Mouse (Mus musculus): Measurements from ENCODE around the gene Clcn6. TPM values are rescaled to one million over a fixed set of nuclear protein-coding genes. Genes with fewer than 3 reads are reported as not detected.
"Not testable (repeated sequence)": the region's sequence is repeated elsewhere in the genome, so short reads cannot be mapped to it uniquely, and the experiment has no call there.

Clcn6 gene
- total RNA-seq, 4 experiments from 2014 or later = 92.3 to 94.8 (median 93.8) TPM

DNA sequence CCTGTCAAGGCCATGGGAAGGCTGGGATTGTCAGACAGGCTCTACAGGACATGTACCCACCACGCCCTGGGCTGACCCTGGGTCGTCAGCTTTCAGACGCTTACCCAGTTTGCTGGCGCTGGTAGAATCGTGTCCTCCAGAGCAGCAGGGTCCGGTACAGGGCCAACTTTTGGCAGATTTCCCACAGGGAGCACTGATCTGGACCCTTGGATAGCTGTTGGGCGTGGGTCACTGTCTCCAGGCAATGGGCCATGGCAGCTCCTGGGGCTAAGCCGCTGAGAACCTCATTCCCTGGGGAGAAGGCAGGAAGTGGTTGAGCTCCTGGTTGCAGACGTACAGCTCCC is 27.8 kb upstream of the Clcn6 start:
- no peak for DNase-seq (ENCODE audit: low spot score in 2 of 2)

DNA sequence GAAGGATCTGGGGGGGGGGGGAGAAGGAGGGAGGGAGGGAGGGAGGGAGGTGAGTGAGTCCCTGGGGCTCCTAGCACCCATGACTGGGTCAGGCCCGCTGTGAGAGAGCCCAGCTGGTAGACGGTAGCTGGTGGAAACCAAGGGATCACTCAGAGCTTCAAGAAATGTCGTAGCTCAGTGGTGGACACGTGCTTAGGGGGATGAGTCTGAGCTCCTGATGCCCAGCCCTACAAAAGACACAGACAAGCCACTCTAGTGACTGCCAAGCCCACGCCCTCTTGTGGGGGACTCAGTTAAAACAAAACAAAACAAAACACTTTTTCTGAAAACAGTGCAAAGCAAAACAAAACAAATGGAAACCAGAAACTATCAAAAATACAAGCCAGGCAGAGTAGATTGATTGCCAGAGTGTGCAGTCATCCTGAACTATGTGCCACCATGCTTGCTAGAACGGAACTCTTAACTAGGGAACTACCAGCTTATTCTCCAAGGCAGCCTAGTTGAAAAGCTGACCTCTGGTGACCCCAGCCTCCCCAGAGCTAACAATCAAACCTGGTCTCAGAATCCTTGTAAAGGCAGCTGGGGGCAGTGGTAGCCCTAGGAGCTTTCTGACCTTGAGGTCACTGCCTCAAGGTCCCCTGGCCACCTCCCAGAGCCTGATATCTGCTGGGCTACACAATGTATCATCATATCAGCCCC is 27.2 kb upstream of the Clcn6 start:
- no peak for DNase-seq (ENCODE audit: low spot score in 2 of 2)

DNA sequence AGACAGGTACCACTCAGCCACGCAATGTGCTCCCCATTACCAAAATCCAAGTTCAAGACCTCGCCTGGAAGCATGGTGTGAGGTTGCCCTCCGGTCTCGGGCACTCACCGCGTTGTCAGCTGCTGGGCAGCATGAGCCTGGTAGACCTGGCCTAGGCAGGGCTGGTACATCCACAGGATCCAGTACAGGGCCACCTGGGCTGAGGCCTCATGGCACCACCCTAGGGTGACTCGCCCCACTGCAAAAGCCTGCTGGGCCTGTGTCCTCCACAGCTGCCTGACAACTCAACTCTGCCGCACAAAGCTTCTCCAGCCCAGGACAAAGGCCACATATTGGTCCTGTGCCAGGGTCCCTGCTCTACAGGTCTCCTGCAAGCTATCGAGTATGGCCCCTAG is 22.5 kb upstream of the Clcn6 start:
- DNase-seq (ENCODE audit: low spot score in 2 of 2) = no peak

DNA sequence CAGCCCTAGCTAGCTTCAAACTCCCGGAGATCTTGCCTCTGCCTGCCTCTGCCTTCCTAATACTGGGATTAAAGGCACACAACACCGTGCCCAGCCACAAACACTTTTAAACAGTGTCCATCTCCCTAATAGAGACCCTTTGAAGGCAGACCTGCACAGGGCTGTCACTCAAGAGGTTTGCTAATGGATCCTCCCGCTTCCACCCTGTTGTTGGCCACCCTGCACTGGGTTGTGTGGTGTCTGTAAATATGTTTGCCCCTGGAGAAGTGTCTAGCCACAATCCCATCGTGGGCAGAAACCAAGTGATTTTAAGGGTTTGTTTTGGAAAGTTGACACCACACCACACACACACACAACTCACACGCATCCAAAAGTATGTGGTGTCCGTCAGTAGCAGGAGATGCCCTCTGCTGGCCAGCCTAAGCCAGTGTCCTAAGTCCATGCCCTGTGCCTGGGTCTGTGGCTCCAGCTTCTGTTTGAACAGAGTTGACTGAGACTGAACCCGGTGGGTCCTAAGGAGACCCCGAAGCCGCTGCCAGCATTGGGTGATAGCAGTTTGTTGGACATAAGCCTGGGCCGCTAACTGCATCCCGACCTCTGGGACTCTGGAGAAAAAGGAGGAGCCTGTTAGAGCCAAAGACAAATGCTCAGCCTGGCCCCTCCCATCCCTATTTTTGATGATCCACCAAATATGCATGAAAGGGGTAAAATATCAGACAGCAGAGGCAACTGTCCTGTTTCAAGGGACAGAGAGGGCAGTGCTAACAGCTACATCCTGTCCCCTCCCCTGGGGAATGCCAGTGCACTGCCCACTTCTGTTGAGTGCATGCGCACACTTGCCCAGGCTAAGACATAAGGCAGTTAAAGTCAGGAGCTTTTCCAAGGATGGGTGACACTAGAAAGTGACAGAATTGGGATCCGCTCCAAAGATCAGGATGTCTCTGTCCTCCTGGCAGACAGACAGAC is 21.8 kb upstream of the Clcn6 start:
- no peak for DNase-seq (ENCODE audit: low spot score in 2 of 2)

DNA sequence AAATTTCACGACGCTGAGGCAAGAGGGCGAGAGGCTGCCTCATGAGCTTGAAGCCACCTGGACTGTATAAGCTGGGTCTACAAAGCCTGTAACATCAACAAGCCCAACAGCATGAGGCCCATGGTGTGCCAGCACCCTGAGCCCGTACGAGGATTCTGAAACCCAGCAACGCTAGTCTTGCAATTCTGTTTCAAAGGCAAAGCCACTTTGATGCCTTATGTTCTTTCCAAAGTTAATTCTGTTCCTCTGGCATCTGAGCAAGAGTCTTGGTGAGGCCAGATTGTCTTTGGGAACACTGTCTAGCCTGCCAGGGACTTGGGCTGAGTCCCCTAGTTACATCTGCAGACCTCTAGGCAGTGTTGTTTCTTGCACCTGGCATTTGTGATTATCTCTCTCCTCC is 20.4 kb upstream of the Clcn6 start:
- no peak for DNase-seq (ENCODE audit: low spot score in 2 of 2)

DNA sequence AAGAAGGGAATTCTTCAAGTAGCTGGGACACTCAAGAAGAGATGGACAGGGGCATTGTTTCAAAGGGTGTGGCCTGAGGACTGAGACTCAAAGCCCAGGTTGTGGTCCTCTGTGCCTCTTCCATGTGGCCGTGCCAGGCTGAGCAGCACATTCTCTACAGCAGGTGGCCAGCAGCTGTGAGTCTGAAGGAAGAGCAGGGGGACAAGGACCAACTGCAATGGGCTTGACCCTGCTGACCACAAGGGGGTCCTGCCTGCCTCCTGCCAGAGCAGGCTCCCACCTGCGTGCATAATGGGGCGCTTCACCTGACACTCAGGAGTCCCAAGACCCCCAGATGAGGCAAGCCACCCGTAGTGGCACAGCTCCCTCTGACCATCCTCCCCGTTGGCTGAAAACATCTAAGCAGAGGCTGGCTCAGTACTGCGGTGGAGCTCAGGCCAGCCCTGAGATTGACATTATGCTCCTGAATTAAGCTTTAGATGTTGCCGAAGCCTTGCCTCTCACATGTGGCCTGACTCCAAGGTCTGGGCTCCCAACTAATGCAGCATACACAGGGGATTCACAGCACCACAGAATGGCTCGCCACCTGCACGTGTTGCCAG is 19.7 kb upstream of the Clcn6 start:
- no peak for DNase-seq (ENCODE audit: low spot score in 2 of 2)

DNA sequence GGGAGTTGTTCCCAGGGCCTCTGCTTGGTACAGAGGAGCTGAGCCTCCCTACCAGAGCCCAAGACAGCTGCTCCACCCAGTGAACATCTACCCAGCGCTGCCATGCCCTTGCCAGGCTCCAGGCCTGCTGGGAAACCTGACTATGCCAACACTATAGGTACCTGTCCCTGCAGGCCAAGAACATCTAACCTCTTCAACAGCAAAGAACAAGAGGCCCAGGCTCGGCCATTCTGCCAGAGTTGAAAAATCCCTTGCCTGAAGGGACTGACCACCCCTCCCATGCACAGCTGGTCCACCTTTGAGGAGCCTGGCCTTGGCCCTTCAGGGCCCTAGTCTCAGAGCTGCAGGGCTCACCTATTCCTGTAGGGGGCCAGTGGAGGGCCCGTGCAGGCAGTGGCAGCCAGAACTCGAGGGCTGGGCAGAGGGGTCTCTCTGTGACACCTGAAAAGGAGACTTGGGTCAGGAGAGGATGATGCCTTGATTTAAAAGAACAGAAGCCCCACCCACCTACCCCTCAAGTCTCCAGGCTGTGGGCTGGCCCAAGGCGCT is 19.1 kb upstream of the Clcn6 start:
- no peak for DNase-seq (ENCODE audit: low spot score in 2 of 2)

DNA sequence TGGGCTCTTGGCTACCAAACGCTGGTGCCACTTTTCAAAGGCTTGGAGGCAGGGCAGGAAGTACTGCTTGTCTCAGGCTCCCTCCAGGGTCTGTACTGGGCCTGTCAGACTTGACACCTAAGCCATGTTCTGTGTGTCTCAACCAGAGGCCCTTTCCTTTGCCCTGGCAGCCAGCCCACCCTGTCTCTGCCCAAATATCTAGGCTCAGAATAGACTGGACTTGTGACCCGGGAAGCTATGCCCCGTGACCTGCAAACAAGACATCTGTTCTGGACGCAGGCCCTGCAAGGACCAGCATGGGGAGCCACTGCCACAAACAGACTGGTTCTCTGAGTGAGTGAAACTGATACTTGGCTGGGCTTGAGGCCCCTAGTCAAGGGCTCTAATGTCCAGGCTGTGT is 18.2 kb upstream of the Clcn6 start:
- no peak for DNase-seq (ENCODE audit: low spot score in 2 of 2)

DNA sequence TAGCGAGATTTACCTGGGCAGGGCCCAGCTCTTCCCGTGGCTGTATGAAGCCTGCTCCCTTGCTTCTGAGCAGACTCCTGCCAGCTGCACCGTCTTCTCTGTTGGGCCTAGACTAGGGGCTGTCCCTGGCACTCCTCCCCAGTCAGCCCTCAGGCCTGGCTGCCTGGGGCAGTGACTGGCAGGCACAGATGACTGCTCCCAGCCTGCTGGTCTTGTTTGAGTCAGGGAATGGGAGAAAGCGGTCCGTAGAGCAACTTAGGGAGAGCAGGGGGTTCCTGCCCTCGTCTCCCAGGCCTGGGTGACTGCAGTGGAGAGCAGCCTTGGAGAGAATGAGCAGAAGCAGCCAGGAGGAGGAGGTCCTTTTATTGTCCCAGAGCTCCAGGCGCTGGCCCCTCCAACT is 17.6 kb upstream of the Clcn6 start:
- no peak for DNase-seq (ENCODE audit: low spot score in 2 of 2)

DNA sequence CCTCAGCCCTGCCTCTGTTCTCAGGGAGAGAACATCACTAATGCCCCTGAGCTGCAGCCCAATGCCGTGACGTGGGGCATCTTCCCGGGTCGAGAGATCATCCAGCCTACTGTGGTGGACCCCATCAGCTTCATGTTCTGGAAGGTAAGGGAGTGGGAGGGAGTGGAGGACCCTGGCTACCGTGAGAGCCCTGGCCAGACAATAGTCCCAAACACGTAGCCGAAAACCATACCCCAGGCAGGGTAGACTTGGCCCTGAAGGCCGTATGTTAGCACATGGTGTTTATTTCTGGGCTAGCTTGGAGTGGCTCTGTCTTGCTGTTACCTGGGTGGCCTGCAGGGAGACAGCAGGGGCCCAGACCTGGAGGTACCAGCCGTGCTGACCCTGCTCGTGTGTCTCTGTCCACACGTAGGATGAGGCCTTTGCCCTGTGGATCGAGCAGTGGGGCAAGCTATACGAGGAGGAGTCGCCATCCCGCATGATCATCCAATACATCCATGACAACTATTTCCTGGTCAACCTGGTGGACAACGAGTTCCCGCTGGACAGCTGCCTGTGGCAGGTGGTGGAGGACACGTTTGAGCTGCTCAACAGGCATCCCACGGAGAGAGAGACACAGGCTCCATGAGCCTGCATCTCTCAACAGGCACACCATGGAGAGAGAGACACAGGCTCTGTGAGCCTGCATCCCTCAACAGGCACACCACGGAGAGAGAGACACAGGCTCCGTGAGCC is 16.5 kb upstream of the Clcn6 start:
- no peak for DNase-seq (ENCODE audit: low spot score in 2 of 2)

DNA sequence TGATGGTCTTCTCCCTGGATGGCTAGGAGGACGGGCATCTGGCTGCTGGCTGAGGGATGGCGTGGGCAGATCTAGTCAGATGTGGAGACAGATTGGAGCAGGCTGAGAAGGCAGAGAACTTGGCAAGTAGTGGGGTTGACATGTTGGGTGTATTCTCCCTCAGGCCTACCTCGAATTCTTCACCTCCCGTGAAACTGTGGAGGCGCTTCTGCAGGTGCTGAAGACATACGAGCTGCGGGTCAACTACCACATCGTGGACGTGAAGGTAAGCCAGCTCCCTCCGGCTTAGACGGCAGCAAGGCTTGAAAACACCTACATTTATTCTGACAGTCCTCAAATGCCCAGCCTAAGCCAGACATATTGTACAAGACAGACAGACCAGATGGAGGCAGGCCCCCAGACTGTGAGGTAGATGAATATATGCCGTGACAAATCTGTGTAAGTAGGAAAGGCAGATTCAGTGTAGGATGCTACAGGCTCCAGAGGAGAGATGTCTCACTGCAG is 14.8 kb upstream of the Clcn6 start:
- DNase-seq (ENCODE audit: low spot score in 2 of 2) = peak; percentile 50 to 89

DNA sequence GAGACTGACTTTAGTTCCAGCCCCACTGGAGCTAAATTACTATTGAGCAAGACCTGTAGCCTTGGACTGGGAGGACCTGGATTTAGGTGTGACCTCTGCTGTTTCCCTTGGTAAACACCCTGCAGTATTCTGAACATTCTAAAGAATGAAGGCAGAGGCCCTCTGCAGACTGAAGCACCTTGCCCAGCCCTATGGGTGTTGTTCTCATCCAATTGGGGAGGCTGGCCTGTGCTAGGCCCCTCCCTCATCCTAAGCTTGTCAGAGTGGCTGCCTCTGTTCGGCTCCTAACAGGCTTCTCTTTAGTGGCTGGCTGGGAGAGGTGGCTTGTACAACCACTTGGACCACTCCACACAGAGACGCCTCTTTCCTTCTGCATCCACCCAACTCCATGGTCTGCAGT is 14.4 kb upstream of the Clcn6 start:
- DNase-seq (ENCODE audit: low spot score in 2 of 2) = no peak

DNA sequence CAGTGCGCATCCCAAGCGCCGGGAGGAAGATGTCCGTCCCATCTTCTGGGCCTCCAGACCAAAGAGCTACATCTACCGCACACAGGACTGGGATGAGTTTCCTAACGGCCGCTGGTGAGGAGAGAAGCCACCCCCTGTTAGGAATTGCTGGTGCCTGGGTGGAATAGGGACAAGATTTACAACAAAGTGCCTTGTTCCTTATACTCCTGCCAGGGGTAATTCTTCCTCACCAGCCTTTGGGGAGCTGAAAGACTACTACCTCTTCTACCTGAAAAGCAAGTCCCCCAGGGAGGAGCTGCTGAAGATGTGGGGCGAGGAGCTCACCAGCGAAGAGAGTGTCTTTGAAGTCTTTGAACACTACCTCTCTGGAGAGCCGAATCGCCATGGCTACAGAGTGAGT is 13.3 kb upstream of the Clcn6 start:
- no peak for DNase-seq (ENCODE audit: low spot score in 2 of 2)

DNA sequence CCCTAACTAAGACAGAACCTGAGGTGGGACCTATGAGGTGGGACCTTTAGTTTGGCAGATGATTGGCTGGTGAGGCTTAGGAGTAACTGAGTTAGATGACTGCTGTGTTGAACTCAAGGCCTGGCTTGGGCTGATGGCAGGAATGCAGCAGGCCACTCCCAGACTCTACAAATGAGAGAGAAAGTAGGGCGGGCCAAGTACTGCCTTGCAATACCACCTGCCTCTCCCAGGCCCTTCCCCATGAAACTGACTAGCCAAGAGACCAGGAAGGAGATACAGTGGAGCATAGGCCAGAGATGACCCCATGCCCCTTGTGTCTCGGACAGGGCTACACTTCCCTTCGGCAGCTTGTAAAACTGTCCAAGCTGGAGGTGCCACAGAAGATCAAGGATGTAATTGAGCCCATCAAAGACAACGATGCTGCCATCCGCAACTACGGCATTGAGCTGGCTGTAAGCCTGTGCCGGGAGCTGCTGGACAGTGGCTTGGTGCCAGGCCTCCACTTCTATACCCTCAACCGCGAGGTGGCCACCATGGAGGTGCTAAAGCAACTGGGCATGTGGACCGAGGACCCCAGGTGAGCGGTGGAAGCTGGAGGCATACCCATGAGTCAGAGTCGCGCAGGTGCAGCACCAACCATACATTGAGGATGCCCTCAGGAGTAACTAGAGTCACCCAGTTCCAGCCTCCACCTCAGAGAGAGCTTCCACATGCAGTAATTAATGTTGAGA is 12.6 kb upstream of the Clcn6 start:
- DNase-seq (ENCODE audit: low spot score in 2 of 2) = no peak

DNA sequence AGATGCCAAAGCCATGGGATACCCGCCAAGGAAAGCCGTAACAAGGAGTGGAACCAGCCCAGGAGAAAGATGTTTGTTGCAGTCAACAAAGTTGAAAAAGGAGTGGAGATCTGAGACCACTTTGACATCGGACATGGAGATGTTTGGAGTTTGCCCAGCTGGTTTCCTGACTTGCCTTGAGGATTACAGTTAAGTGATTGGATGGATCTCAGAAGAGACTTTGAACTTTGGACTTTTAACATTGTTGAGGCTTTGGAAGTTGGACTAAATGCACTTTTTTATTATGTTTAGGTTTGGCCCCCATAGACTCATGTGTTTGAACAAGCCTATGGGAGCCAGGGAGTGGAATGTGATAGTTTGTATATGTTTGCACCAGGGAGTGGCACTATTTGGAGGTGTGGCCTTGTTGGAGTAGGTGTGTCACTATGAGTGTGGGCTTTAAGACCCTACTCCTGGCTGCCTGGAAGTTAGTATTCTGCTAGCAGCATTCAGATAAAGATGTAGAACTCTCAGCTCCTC is 11.8 kb upstream of the Clcn6 start:
- DNase-seq (ENCODE audit: low spot score in 2 of 2) = not testable (repeated sequence)

DNA sequence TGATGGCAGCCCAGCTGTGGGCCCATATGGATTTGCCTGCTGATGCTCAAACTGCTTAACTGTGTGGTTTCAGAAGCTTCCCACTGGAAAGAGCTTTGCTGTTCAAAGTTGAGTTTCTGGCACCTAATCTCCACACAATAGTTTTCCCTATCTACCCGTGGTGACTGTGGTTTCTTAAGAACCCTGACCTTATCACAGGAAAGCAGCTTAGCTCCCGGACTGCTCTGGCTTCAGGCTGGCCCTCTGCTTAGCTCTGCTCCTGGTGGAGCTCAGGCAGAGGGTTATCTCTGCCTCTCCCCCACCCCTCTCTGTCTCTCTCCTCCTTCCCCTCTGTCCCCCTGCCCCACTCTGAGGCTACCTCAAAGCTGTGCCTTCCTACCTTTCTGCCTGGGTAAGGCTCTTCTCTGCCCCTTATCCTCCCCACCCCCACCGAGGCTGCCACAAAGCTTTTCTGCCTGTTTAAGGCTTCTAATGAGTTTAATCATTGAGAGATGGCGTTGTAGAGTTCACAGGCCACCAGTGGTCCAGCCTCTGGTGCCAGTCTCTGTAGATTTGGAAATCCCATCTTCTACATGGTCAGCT is 7.9 kb upstream of the Clcn6 start:
- no peak for DNase-seq (ENCODE audit: low spot score in 2 of 2)

DNA sequence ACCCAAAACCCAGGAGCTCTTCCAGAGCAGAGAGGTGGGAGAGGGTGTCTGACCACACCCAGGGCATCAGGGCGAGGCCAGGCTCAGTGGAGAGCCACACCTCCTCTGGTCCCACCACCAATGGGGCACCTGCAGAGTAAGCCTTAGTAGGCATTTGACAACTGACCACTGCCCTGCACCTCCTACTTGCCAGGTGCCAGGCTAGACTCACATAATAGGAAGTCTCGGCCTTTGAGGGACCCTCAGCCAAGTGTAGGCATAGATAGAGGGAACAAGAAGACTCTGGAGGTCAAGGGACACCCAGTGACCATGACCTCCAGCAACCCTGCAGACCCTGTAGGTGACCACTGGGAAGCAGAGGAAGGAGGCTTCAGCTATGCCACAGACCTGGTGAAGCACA is 5.5 kb upstream of the Clcn6 start:
- DNase-seq (ENCODE audit: low spot score in 2 of 2) = no peak

DNA sequence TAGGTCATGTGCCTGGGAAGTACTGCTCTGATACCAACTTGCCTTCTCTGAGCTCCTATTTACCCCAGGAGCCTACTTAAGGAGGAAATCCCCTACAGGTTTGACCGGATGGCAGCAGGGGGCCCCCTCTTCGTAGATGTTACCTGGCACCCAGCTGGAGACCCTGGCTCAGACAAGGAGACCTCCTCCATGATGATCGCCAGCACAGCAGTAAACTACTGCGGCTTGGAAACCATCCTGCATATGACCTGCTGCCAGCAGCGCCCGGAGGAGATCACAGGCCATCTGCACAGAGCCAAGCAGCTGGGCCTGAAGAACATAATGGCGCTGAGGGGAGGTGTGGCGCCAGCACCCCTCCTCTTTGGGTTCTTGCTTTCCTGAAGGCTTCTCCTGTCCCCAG is 4.7 kb upstream of the Clcn6 start:
- DNase-seq (ENCODE audit: low spot score in 2 of 2) = not testable (repeated sequence)

DNA sequence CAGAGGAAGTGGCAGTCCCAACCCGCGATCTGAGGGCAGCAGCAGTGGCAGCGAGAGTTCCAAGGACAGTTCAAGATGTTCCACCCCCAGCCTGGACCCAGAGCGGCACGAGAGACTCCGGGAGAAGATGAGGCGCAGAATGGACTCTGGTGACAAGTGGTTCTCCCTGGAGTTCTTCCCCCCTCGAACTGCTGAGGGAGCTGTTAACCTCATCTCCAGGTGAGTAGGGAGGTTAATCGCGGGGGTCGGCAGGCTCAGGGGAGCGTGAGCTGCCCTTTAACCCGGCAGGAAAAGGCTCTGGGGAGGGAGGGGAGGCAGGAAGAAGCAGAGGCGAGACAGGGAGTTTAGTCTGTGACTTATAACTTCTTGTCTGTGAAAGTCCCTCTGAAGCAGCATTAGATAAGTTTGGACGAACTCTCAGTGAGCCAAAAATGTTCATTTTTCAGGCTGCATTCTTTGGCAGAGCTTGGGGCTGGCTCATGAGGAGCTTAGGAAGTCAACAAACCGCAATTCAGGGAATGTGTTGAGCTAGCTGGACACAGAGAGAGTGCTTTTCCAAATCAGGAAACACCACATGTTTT is 3.1 kb upstream of the Clcn6 start:
- DNase-seq (ENCODE audit: low spot score in 2 of 2) = no peak

Data from left cerebral cortex, adult 8-10 months (tissue).